Mouse (Mus musculus): Measurements from ENCODE around the gene Hoxa6. TPM values are rescaled to one million over a fixed set of nuclear protein-coding genes. Genes with fewer than 3 reads are reported as not detected.
A peak's percentile ranks its signal among the peaks of the same experiment; 100 is the strongest.

The Hoxa6 gene
- polyA plus RNA-seq, 1 experiment from 2014 or later = not detected

DNA sequence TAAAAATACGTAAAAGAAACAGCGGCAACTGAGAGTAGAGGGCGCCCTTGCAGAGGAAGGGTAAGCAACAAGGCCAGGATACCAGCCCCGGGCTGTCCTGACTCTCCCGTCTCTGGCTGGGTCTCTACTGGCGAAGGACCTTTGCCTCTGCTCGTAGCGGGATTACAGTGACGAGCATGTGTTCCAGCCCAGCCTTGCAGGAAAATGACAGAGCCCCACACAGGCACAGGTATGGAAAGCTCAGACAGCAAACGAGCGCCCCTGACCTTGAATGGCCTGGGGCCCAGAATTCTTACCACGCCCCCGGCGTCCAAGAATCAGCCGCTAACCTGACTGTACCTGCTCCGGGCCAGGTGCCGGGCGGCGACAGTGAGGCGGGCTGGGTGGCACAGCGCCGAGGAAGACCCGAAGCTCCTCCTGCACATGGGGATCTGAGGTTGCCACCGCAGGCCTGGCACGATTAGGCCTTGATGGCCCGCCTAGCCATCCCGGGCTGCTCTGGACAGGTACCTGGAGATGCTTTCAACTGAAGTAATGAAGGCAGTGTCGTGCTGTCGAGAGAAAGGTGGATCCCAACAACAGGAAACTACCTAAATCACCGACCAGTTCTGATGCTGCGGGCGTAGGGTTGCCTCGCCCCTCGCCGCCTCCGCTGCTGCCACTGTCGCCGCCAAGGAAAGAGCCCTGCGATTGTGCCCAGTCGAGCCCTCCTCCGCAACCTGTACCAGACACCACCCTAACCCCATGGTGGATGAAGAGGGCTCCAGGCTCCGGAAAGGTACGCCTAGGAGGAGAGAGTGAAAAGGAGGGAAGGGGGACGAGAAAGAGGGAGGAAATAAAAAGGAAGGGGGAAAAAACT, 21.3 kb upstream of the Hoxa6 start:
- Histone ChIP-seq H3K4me2 (ENCODE audit: low read length) (no peak overlapping the region), H3K4me1 (ENCODE audit: control insufficient read depth in 2 of 2, insufficient read depth in 2 of 2, low read length in 2 of 2) (no peaks in the 10 kb centered on the region; a peak in 1 of 4 replicates), H3K9ac (ENCODE audit: low read length) (no peak overlapping the region), H3K9me3 (ENCODE audit: control insufficient read depth, low read length) (no peaks in the 10 kb centered on the region), H3K27ac (replicated peaks in 1 of 2; ENCODE audit: control insufficient read depth in 1 of 2, insufficient read depth in 1 of 2, low read depth in 2 of 2, low read length in 2 of 2) (no peak overlapping the region), H3K36me3 (ENCODE audit: control insufficient read depth, insufficient read depth, low read length) (no peaks in the 10 kb centered on the region), H3K4me3 (ENCODE audit: control insufficient read depth in 1 of 2, insufficient read depth in 1 of 2, low read depth in 1 of 2, low read length in 2 of 2) (no peak overlapping the region), H3K27me3 (ENCODE audit: control insufficient read depth, insufficient read depth, low read length) (peaks cover 98% of the 10 kb centered on the region)
- no peak for ATAC-seq (ENCODE audit: insufficient number of reproducible peaks, insufficient read depth, low FRiP score, low read depth)
- 2% methylated on average over 43 of the region's 44 CpGs for WGBS

DNA sequence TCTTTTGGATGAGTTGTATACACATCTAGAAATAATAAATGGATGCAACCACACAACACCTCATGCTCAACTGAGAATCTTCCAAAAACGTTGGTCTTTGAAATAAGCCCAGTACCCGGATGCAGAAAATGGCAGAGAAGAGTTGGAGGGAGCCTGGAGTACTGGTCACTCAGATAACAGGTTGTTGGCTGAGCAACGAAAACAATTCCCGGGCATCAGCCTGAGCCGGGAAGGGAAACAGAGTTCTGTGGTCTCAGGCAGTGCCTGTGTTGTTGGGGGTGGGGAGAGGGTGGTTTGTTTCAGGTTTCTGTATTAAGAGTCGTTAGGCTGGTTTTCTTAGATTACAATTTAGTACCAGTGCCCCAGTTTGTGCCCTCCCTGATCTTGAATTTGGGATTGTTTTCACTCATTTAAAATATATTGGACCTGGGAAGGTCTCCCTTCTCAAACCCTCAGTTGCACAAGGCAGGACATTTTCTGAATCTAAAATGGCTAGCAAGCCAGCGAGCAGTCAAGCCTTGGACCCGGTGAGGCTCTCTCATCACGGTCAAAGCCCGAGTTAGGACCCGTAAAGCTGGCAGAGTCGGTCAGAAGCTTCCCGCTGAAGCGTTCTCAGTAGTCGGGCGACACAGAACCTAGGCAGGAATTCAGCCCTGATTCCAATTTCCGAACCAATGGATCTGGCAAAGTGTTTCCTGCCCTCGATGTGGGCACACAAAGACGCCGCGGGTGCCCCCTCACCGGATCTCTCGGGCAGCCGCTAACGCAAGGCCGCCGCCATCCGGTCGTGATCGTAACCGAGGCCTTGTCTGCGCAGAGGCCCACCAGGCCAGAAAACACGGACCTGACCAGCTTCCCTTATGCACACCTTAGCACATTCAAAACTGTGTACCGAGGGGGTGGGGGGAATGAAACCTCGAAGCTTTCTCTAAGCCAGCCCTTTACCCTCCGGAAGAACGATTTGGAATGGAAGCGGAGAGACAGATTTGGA, 20.2 kb upstream of the Hoxa6 start:
- H3K4me1 ChIP-seq (ENCODE audit: control insufficient read depth in 2 of 2, insufficient read depth in 2 of 2, low read length in 2 of 2) = no peaks in the 10 kb centered on the region; a peak in 1 of 4 replicates
- no peaks in the 10 kb centered on the region for H3K36me3 ChIP-seq (ENCODE audit: control insufficient read depth, insufficient read depth, low read length)
- peaks cover 98% of the 10 kb centered on the region for H3K27me3 ChIP-seq (ENCODE audit: control insufficient read depth, insufficient read depth, low read length)
- no peak for ATAC-seq (ENCODE audit: insufficient number of reproducible peaks, insufficient read depth, low FRiP score, low read depth)
- no peak overlapping the region for H3K4me3 ChIP-seq (ENCODE audit: control insufficient read depth in 1 of 2, insufficient read depth in 1 of 2, low read depth in 1 of 2, low read length in 2 of 2)
- no peaks in the 10 kb centered on the region for H3K9me3 ChIP-seq (ENCODE audit: control insufficient read depth, low read length)
- H3K27ac ChIP-seq (replicated peaks in 1 of 2; ENCODE audit: control insufficient read depth in 1 of 2, insufficient read depth in 1 of 2, low read depth in 2 of 2, low read length in 2 of 2) = no peak overlapping the region
- no peak overlapping the region for H3K4me2 ChIP-seq (ENCODE audit: low read length)
- no peak overlapping the region for H3K9ac ChIP-seq (ENCODE audit: low read length)
- 2% methylated on average over 38 of the region's 38 CpGs for WGBS

- H3K9ac ChIP-seq (ENCODE audit: low read length) = no peak overlapping the region
- H3K36me3 ChIP-seq (ENCODE audit: control insufficient read depth, insufficient read depth, low read length) = no peaks in the 10 kb centered on the region
- H3K4me3 ChIP-seq (ENCODE audit: control insufficient read depth in 1 of 2, insufficient read depth in 1 of 2, low read depth in 1 of 2, low read length in 2 of 2) = no peak overlapping the region
- H3K4me1 ChIP-seq (ENCODE audit: control insufficient read depth in 2 of 2, insufficient read depth in 2 of 2, low read length in 2 of 2) = no peaks in the 10 kb centered on the region; a peak in 1 of 4 replicates
- no peak for ATAC-seq (ENCODE audit: insufficient number of reproducible peaks, insufficient read depth, low FRiP score, low read depth)
- H3K4me2 ChIP-seq (ENCODE audit: low read length) = no peak overlapping the region
- 5% methylated on average over 11 of the region's 11 CpGs for WGBS
- peaks cover 98% of the 10 kb centered on the region for H3K27me3 ChIP-seq (ENCODE audit: control insufficient read depth, insufficient read depth, low read length)
- H3K9me3 ChIP-seq (ENCODE audit: control insufficient read depth, low read length) = no peaks in the 10 kb centered on the region
- H3K27ac ChIP-seq (replicated peaks in 1 of 2; ENCODE audit: control insufficient read depth in 1 of 2, insufficient read depth in 1 of 2, low read depth in 2 of 2, low read length in 2 of 2) = no peak overlapping the region
Measured at GRCm38 (mm10) chr6:52227470-52228222, 19.1 kb upstream of the Hoxa6 start.

DNA sequence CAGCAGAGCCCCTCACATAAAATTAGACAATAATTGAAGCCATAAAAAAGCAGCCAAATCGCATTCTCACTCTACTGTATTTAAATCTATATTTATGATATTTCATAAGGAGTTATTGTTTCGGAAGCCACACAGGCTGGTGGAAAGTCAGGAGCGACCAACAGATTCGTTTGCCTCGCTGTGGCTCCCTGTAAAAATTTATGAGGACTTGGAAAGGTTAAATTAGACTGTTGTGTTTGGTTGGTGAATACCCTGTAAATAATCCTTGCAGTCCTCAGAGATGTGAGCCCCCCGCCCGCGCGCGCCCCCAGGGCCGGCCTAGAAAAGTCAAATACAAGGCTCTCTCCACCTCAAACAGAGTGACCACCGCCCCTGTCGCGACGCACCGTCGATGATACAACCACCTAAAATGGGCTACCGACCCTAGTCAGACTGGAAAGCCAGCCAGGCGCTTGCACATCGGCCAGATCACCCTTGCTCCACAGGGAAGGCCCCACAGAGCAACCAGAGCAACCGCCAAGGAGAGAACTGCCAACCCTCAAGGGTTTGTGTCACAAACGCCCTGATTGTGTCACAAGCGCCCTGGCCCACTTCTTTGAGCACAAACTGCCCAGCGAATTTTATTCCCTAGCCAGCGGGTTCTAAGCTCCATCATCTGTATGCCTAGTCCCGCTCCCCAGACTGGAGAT, 18.2 kb upstream of the Hoxa6 start:
- ATAC-seq (ENCODE audit: insufficient number of reproducible peaks, insufficient read depth, low FRiP score, low read depth) = no peak
- no peak overlapping the region for H3K4me2 ChIP-seq (ENCODE audit: low read length)
- no peaks in the 10 kb centered on the region for H3K9me3 ChIP-seq (ENCODE audit: control insufficient read depth, low read length)
- H3K36me3 ChIP-seq (ENCODE audit: control insufficient read depth, insufficient read depth, low read length) = no peaks in the 10 kb centered on the region
- no peak overlapping the region for H3K4me3 ChIP-seq (ENCODE audit: control insufficient read depth in 1 of 2, insufficient read depth in 1 of 2, low read depth in 1 of 2, low read length in 2 of 2)
- peaks cover 0 to 3% of the 10 kb centered on the region in 2 experiments; a peak in 1 of 4 replicates for H3K4me1 ChIP-seq (ENCODE audit: control insufficient read depth in 2 of 2, insufficient read depth in 2 of 2, low read length in 2 of 2)
- no peak overlapping the region for H3K27ac ChIP-seq (replicated peaks in 1 of 2; ENCODE audit: control insufficient read depth in 1 of 2, insufficient read depth in 1 of 2, low read depth in 2 of 2, low read length in 2 of 2)
- peaks cover 98% of the 10 kb centered on the region for H3K27me3 ChIP-seq (ENCODE audit: control insufficient read depth, insufficient read depth, low read length)
- 2% methylated on average over 26 of the region's 26 CpGs for WGBS
- H3K9ac ChIP-seq (ENCODE audit: low read length) = no peak overlapping the region

DNA sequence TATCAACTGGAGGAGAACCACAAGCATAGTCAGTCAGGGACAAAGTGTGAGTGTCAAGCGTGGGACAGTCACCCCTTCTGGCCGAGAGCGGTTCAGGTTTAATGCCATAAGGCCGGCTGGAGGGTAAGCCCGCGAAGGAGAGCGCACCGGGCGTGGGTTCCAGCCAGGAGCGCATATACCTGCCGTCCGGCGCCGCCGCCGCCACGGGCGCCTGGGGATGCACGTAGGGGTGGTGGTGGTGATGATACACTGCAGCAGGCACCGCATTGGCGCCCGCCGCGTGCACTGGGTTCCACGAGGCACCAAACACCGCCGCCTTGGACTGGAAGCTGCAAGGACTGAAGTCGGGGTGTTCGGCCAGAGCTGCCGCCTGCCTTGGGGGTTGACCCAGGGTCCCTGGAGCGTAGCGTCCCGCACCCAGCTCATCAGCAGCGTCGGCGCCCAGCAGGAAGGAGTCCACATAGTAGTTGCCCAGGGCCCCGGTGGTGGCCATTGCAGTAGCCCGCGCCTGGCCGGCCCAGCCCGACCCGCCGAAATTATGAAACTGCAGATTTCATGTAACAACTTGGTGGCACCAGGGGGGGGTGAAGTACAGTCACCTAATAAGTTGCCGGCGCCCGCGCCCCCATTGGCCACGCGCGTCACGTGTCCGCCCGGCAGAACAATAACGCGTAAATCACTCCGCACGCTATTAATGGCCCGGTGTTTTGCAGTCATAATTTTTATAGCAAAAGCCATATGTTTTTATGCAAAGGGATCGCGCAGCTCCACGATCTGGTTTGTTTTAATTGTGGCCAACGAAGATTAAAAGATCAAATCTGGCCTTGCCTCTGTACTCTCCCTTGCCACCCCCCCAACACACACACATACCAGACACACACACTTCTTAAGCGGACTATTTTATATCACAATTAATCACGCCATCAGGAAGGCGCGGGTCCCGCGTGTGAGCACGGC, 17.4 kb upstream of the Hoxa6 start:
- WGBS = 2% methylated on average over 69 of the region's 69 CpGs
- H3K9me3 ChIP-seq (ENCODE audit: control insufficient read depth, low read length) = no peaks in the 10 kb centered on the region
- no peak overlapping the region for H3K9ac ChIP-seq (ENCODE audit: low read length)
- H3K36me3 ChIP-seq (ENCODE audit: control insufficient read depth, insufficient read depth, low read length) = no peaks in the 10 kb centered on the region
- H3K4me2 ChIP-seq (ENCODE audit: low read length) = no peak overlapping the region
- H3K4me1 ChIP-seq (ENCODE audit: control insufficient read depth in 2 of 2, insufficient read depth in 2 of 2, low read length in 2 of 2) = peaks cover 2 to 6% of the 10 kb centered on the region in 2 experiments; a peak in 1 of 4 replicates
- ATAC-seq (ENCODE audit: insufficient number of reproducible peaks, insufficient read depth, low FRiP score, low read depth) = no peak
- peaks cover 99% of the 10 kb centered on the region for H3K27me3 ChIP-seq (ENCODE audit: control insufficient read depth, insufficient read depth, low read length)
- no peak overlapping the region for H3K27ac ChIP-seq (replicated peaks in 1 of 2; ENCODE audit: control insufficient read depth in 1 of 2, insufficient read depth in 1 of 2, low read depth in 2 of 2, low read length in 2 of 2)
- H3K4me3 ChIP-seq (ENCODE audit: control insufficient read depth in 1 of 2, insufficient read depth in 1 of 2, low read depth in 1 of 2, low read length in 2 of 2) = peak overlapping the region in 1 of 2 experiments; percentile 7; a peak in 1 of 4 replicates

- Histone ChIP-seq H3K9me3 (ENCODE audit: control insufficient read depth, low read length) (no peaks in the 10 kb centered on the region), H3K36me3 (ENCODE audit: control insufficient read depth, insufficient read depth, low read length) (no peaks in the 10 kb centered on the region), H3K27ac (replicated peaks in 1 of 2; ENCODE audit: control insufficient read depth in 1 of 2, insufficient read depth in 1 of 2, low read depth in 2 of 2, low read length in 2 of 2) (no peak overlapping the region), H3K9ac (ENCODE audit: low read length) (no peak overlapping the region), H3K27me3 (ENCODE audit: control insufficient read depth, insufficient read depth, low read length) (peaks cover 99% of the 10 kb centered on the region), H3K4me1 (ENCODE audit: control insufficient read depth in 2 of 2, insufficient read depth in 2 of 2, low read length in 2 of 2) (peaks cover 2 to 6% of the 10 kb centered on the region in 2 experiments; a peak in 1 of 4 replicates), H3K4me3 (ENCODE audit: control insufficient read depth in 1 of 2, insufficient read depth in 1 of 2, low read depth in 1 of 2, low read length in 2 of 2) (peak overlapping the region in 1 of 2 experiments; percentile 7; a peak in 1 of 4 replicates), H3K4me2 (ENCODE audit: low read length) (no peak overlapping the region)
- no peak for ATAC-seq (ENCODE audit: insufficient number of reproducible peaks, insufficient read depth, low FRiP score, low read depth)
- WGBS = 3% methylated on average over 36 of the region's 36 CpGs
Measured at GRCm38 (mm10) chr6:52224895-52225611, 16.5 kb upstream of the Hoxa6 start.
